Mouse (Mus musculus): ENCODE results near the gene Rims1.

The Rims1 gene

DNA sequence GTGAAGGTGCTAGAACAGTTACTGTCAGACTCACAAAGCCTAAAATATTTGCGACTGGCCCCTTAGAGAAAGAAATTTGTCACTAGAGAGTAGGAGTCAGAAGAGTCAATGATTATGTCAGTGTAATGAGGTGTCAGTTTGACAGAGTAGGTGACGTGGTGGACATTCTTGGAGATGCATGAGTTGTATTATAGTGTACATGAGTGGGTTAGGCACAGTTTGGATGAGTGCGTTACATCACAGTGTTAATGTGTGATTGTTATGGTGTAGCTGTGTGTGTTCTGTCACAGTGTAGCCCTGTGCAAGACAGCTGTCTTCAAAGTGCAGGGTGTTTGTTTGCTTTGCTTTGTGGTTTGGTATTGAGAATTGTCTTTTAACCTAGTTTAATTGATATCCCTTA lies 226.3 kb downstream of the Rims1 start:
- no peak for DNase-seq

DNA sequence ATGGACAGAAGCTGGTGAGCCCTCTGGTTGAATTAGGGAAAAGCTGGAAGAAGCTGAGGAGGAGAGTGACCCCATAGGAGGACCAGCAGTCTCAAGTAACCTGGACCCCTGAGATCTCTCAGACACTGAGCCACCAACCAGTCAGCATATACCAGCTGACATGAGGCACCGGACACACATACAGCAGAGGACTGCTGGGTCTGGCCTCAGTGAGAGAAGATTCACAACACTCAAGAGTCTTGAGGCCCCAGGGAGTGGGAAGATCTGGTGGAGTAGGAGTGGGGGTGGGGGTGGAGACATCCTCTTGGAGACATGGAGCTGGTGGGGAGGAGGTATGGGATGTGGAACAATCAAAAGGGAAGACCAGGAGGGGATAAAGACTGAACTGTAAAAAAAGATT lies 233.1 kb downstream of the Rims1 start:
- no peak for DNase-seq

DNA sequence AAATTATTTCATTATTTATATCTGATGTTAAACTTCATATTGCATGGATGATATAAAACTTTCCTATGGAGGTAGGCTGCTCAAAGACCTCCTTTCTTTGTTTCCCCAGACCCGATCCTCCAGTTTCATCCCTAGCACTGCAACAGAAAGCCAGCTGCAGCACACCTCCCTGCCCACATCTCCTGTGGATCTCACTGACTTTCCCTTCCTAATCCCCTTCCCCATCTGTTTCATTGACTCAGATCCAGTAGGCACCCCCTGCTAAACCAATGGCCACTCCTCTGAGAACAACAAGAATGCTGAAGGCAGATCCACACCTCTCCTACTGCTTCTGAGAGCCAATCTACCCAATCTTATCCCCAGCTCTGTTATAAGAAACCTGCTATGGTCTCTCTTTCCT lies 259.5 kb downstream of the Rims1 start:
- DNase-seq: no peak

DNA sequence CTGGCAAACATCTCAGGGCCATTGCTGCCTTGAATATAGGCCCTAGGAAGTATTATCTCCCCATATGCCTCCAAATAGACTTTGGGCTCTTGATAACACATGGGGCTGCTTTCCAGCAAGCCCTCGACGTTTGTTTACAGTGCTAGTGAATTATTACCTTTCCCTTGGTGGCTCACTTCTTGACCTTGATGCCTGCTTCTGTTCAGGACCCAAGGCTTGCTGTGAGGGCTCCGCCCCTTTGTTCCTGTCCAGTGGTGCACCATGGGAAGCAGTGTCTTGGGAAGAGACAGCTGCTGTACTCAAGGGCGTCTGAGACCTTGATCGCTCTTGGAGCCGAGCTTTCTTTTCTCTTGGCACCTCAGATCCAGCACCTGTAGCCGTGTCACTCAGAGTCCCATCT lies 267.7 kb downstream of the Rims1 start:
- DNase-seq: no peak

DNA sequence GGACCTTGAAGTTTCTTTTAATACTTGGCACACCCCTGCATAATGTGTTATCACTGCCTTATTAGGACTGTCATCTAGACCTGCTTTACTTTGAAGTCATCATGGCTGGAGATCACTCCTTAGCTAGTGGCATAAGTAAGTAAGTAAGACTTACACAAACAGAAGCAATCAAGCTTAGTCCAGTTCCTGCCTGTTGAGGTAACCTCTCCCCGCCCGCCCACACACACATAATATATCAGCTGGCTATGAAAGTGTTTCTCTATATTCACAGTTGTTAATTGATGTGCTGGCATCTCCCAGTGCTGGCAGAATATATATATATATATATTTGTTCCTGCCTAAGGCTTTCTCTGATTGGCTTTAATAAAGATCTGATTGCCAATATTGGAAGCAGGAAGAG lies 269.0 kb downstream of the Rims1 start:
- no peak for DNase-seq

DNA sequence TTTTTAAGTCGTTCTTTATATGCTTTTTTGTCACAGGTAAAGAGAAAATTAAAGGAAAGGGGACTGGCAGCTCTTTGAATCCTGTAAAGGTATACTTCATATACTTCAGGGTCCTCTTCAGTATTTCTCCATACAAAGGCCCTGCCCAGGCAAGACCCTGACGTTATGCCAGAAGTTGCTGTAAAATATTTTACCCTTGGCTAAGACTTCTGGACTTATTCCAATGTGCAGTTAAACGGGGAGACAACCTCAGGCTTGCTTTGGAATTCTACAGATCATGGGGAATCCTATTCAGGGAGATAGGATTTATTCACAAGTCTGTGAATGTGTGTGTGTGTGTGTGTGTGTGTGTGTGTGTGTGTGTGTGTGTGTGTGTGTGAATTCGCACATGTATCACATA lies 270.7 kb downstream of the Rims1 start:
- DNase-seq: no peak

DNA sequence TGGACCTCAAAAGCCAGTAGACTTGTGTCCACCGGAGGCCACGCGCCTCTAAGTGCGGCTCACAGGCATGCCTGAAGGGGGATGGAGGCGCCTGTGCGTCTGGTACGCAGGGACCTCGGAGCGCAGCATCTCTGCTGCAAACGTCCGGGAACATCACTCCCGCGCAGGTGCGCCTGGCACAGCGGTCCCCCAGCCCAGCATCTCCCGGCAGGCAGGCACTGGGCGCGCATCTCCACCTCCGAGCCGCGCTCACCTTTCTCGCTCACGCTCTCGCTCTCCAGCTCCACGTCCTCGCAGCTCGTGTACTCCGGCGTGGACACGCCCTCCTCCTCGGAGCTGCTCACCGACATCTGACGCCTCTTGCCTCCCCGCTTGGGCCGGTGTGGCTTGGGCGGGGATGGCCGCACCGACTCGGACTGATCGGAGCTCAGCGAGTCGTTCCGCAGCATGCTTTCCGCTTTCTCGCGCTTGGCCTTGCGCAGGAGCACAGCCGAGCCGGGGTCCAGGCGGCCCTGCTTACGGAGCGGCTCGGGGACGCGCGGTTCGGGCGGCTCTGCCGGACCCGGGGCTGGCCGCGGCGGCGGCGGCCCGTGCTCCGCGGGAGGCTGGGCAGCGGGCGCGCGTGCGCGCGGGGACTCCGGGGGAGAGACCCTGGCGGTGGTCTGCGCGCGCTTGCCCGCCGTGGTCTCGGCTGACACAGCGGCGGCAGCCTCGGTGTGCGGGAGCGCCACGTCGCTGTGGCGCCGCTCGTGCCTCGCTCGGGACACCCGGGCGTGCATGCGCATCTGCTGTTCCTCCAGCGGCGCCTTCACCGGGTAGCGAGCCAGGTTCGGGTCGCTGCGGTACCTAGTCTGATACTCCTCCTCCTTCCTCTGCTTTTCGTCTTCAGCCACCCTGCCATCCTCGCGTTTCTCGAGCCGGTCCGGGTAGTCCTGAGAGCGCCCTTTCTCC lies 272.4 kb downstream of the Rims1 start:
- peak; percentile 67 for DNase-seq

DNA sequence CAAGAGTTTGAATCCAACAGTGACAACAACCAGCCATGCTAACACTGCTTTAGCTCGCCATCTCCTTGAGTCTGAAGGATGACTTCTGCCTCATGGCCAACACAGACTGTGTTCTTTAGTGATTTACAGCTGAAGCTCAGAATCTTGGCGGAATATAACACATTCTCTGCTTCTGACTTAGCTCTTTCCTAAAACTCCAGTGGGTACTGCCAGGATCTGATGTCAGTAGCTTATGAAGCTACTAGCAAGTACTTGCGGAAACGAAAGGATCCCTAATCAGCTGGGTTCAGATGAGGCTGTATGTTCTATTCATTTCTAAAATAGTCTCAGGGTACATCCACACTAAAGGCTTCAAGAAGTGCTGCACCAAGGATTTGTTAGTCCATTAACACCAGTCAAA lies 290.7 kb downstream of the Rims1 start:
- no peak for DNase-seq

DNA sequence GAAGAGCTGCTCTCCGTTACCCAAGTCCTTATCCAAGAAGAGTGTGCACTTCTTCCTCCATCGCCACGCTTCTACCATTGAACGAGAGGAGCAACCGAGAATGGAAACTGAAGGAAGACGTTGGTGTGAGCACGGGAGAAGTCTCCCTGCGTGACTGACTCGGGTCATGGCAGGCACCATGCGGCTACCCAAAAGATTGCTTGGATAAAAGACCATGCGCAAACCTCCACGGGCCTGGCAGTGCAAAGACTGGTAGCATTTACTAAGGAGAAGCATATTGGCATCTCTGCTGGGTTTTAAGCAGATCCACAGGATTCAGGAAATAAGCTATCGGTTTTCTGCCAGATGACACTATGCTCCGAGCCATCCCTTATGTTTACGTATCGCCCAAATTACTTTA lies 293.4 kb downstream of the Rims1 start:
- no peak for DNase-seq

DNA sequence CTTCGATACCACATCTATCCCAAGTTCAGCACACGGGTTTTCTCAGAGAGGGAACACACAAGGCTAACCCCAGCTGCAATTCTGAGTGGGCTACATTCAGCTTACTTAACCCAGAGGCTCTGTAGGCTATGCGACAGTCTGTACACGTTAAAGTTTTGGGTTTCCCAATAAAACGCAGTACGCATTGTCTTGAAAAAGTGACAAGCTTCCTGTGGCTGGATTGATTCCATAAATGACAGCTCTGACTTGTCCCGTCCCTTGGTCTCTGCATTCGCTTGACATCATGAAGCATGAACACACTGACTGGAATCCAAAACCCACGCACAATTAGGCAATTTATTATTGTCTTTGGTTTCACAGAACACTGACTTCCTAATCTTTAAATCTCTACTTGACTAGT lies 294.2 kb downstream of the Rims1 start:
- DNase-seq: no peak

DNA sequence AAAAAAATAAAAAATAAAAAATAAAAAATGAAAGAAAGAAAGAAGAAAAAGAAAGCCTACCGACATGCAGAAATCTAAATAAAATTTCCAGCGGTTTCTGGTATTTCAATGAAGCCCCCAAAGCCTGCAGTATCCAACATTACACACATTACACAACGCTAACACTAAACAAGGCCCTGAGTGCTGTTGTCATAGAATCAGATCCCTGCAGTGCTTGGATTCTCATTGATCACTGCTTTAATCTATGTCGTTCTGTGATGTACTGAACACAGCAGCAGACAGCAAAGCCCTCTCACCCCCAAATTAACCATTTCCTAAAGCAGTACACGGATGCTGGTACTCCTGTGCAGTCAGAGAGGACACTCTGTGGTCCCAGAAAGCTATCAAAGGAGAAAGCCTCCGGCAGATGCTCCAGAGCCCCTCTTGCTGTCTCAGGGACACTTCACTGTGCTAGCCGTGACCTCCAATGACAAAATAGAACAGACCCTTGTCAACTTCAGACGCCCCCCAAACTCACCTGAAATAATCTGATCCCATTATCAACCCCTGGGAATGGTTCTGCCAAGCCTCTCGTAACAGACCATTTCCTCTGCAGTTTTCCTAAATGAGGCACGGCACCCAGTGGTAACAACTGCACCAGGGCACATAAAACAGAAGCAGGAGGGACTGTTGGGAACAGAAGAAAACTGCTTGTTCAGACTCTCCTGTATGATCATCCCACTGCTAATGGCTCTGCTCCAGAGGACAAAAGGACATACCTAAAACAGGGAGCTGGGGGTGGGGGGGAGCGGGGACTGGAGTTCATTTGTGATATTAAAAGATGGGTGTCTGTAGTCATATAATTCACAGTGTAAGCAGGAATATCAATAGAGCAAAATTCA lies 296.8 kb downstream of the Rims1 start:
- DNase-seq: no peak

DNA sequence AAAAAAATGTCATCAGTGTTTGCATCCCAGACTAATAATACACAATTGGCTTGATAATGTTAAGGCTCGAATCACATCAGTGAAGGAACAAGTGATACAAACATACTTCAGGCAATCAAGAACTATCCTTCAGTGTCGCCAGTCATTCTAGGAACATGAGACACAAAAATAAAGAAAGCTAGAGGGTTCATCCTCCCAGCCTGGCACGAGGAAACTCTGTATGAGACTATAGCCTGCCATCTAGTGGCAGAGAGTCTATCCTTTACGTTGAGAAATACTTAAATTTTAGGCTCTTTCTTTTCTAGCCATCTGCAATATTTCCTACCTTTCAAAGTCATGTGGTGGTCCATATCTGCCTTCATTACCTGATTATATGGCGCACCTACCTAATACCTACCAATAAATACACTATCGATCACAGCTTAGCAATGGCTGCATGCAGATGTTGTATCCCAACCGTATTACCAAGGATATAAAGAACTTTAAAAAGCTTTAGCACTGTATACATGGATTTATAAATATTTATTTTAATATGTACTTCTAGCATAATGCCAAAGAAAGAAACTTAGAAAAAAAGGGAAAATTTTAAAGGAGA lies 318.4 kb downstream of the Rims1 start:
- DNase-seq: peak; percentile 40

DNA sequence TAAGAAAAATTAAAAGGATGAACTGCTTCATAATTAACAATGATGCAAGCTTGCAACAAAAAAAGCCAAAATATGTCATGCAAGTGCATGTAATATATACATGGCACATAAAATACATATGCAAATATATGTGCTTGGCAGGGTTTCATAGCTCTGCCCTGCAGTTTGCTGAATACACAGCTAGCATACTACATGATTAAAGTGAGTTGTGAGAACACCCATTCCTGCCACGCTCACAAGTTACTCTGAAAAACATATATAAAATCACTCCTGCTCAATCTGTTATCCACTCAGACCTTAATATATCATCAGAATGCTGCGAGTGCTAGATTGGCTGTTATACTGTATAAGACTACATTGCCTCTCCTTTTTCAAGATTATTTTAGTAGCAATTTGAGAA lies 329.6 kb downstream of the Rims1 start:
- DNase-seq: no peak

DNA sequence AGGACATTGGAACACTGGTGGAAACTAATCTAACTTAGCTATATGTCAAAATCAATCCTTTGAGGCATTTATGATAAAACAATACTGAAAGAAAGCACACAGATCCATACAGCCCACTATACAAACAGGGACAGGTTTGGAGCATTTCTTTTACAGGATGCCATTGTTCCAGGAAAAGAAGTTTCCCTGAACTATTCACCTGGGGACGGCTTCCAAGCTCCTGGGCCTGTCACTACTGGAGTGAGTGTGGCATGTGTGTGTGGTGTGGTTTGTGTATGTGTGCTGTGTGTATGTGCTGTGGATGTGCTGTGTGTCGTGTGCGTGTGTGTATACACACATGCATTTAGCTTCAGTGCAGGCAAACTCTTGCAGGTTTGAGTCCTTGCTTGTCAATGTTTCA lies 338.8 kb downstream of the Rims1 start:
- DNase-seq: no peak

DNA sequence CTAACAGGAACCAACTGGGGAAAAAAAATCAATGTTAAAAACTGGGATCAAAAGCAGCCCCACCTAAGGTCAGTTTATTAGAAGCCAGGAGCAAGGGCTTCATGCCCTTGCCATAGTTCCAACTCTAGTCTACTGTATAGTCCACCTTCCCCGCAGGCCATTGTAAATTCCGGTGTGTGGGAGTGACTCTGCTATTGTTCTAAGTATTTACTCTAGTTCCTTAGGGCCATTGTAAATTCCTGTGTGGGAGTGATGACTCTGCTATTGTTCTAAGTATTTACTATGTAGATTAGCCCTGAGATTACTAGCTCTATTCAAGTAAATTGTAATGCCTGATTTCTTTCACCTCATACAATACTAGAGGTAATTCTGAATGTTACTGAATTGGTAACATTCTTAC lies 339.2 kb downstream of the Rims1 start:
- DNase-seq: no peak

DNA sequence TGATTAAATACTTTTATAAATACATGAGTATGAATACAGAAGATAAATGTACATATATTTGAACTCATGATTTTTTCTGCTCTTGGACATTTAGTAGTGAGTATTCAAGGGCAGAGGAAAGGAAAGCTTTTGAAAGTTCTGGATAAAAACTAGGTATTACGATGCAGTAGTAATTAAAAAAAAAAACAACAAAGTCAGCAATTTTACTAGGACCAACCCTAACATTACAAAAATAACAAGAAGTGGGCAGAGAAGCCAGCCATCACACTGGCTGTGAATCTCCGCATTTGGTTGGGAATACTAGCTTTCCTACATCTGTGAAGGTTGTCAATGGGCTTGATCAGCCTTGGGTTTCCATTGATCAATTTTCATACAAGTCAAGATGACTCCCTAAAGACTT lies 381.8 kb downstream of the Rims1 start:
- no peak for DNase-seq

DNA sequence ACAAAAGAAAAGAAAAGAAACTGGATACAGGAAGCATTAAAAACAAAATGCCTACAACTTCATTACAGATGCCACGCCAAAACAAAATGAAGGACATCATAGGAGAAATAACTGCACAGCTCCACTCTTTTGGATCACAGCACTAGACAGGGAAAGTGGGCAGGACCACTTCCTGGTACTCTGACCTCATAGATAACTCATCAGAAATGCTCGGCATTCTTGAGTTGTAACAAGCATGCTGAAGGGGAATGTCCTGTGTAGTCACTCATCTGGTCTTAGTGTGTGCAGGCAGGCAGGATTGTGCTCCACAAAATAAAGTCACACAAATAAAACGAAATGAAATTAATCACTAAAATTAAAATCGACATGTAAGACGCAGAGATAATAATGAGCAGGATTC lies 383.7 kb downstream of the Rims1 start:
- no peak for DNase-seq

DNA sequence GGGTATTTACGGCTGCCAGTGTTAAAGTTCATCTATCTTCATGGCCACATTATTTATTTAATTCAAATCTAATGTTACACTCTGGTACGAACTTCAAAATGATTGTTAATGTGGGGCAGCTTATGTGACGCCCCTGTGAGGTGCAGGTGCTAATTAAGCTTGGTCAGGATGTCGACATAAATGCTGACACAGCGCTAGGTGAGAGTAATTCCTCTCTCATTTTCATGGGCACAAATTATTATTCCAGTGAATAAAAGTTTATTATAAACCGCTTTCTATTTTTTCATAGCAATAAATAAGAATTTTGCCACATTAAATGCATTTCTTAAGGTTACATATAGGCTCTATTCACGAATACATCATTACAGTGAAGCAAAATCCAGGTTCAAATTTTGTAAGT lies 395.6 kb downstream of the Rims1 start:
- no peak for DNase-seq

DNA sequence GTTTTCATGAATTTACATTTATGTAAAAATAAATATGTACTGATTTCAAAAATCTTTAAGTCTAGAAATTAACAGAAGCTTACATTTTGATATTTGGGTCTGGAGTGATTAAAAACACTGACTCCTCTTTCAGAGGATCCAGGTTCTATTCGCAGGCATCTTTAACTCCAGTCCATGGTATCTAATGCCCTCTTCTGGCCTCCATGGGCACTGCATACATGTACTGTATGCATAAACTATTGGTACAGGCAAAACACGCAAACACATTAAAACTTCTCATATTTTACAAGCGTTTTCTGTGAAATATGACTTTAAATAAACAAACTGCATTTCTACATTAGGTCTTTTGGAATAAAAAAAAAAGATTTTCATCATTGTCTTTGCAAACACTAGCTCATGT lies 419.4 kb downstream of the Rims1 start:
- DNase-seq: no peak

DNA sequence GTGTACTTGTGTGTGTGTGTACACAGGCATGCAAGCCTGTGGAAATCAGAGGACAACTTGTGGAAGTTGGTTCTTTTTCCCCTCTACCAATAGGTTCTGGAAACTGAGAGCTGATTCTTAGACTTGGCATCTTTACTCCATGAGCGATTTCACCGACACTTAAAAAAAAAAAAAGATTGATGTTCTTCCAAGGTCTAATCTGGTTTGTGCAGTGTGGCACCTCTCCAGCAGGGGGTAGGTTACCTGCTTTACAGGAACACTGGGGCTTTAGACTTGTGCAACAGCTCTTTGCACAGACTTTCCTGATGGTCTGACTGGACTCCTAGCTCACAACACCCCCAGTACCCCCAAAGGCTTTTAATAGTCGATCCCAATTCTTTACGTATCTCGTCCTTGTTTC lies 428.1 kb downstream of the Rims1 start:
- no peak for DNase-seq

DNA sequence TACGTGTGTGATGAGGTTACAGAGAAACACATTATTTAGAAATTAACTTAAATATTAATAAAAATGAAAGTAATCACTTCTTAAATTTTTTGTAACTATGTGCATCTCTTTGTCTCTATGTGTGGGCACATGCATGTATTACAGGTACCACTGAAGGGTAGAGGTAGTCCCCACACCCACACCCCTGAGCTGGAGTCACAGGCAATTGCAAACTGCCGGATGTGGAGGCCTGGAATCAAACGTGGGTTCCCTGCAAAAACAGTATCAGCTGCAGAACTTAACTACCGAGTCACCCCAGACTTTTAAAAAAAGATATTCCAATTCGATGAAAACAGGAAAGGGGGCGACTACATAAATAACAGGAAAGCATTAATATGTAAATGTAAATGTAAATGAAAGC lies 428.7 kb downstream of the Rims1 start:
- DNase-seq: no peak

DNA sequence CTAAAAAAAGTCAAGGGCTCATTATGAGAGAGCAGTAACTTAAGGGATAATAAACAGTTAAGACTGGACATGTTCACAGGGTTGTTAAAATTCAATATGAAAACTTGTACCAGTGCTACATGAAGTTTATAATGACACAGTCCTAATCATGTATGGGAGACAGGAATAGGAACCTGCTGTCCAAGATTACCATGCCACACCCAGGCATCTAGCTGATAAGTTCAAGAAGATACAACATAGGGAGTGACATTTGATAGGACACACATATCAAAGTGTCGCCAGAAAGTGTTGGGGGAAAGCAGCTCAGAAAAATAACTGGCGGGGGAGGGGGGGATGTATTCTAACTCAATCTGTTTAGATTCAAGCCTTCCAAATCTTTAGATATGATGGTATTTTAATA lies 449.6 kb downstream of the Rims1 start:
- no peak for DNase-seq

DNA sequence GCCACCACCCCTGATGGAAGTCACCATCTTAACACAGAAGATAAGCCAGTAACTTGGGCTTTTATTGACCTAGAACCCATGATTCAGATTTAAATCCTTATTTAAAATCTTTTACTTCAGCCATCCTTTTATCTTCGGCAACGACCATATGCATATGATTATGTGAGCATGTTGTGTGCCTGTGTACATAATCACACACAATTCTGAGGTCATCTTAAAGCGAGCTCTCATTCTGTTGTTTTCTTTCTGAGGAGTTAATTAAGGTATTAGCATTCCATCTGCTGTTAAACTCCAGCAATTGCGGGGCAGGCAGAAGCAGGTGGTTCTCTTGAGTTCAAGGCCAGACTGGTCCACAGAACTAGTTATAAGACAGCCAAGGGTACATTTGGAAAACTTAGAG lies 452.1 kb downstream of the Rims1 start:
- no peak for DNase-seq

DNA sequence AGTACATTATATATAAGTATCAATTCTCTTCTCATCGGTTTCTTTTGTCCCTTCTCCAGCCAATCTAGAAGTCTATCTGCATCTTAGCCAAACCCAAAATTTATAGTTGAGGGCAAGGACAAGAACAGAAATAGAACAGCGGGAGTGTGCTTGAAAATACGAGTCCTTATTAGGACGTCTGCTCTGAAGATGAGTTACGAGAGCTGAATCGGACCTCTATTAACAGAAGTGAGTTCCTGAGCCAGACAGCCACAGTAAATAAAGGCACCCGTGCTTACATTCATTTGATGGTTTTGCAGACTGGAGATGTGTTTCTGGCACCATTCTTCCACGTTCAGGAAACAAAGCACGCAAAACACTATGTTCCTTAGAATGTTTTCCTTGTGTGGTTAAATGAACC lies 466.9 kb downstream of the Rims1 start:
- no peak for DNase-seq
